Mouse (Mus musculus) mouse trophoblast stem cell (cell line): ENCODE measurements around the gene Tap2.

Experiments used
- in situ Hi-C, 2 experiments: fragments of 300-500 bp; cut with MseI, MboI; formaldehyde crosslinking; loops; 2 replicates in 1 of 2; 3 replicates in 1 of 2; pipeline ENCODE4 v1.15.1; 2025

Tap2 gene

GRCm38 (mm10) chr17:34194723-34195122, 8.6 kb upstream of the Tap2 start:
- in situ Hi-C loops: no loop called here

- in situ Hi-C loops: no loop called here
These were observed 6.8 kb upstream of the Tap2 start for GRCm38 (mm10) chr17:34196491-34196890.

GRCm38 (mm10) chr17:34196941-34197894, 6.1 kb upstream of the Tap2 start, which contains the start of gene Psmb8:
Gene Psmb8, plus strand, starts transcription at chr17:34197721.
- in situ Hi-C loops: no loop called here

- in situ Hi-C loops: no loop called here
These were observed 5.3 kb upstream of the Tap2 start for GRCm38 (mm10) chr17:34197904-34198520.

GRCm38 (mm10) chr17:34198521-34198912, 4.8 kb upstream of the Tap2 start:
- in situ Hi-C loops: no loop called here

GRCm38 (mm10) chr17:34199050-34199619, 4.2 kb upstream of the Tap2 start:
- in situ Hi-C loops: no loop called here

GRCm38 (mm10) chr17:34200047-34200446, 3.3 kb upstream of the Tap2 start:
- in situ Hi-C loops: no loop called here

- in situ Hi-C loops: no loop called here
These were observed 2.4 kb upstream of the Tap2 start for GRCm38 (mm10) chr17:34200772-34201505.

GRCm38 (mm10) chr17:34201506-34202055, 1.7 kb upstream of the Tap2 start:
- in situ Hi-C loops: no loop called here

- in situ Hi-C loops: no loop called here
These were observed 426 bp upstream of the Tap2 start for GRCm38 (mm10) chr17:34202760-34203442.

GRCm38 (mm10) chr17:34204303-34205010, 1.1 kb downstream of the Tap2 start:
- in situ Hi-C loops: no loop called here

- in situ Hi-C loops: no loop called here
These were observed 1.9 kb downstream of the Tap2 start for GRCm38 (mm10) chr17:34205021-34205745.

GRCm38 (mm10) chr17:34205746-34206176, 2.4 kb downstream of the Tap2 start:
- in situ Hi-C loops: no loop called here

- in situ Hi-C loops: no loop called here
These were observed 3.4 kb downstream of the Tap2 start for GRCm38 (mm10) chr17:34206731-34207130.

GRCm38 (mm10) chr17:34207456-34207855, 4.1 kb downstream of the Tap2 start:
- in situ Hi-C loops: no loop called here

- in situ Hi-C loops: no loop called here
These were observed 4.5 kb downstream of the Tap2 start for GRCm38 (mm10) chr17:34207866-34208265.

- in situ Hi-C loops: no loop called here
These were observed 5.1 kb downstream of the Tap2 start for GRCm38 (mm10) chr17:34208421-34208820.

- in situ Hi-C loops: no loop called here
These were observed 6.4 kb downstream of the Tap2 start for GRCm38 (mm10) chr17:34209680-34210079.

- in situ Hi-C loops: no loop called here
These were observed 7.3 kb downstream of the Tap2 start for GRCm38 (mm10) chr17:34210599-34210998.
